Mouse (Mus musculus) limb, embryonic 13.5 days (tissue): Measurements from ENCODE around the gene Jag2. TPM values are rescaled to one million over a fixed set of nuclear protein-coding genes. Genes with fewer than 3 reads are reported as not detected.
A peak's percentile ranks its signal among the peaks of the same experiment; 100 is the strongest.

Experiments
- ATAC-seq: fragments of 200-750 bp; cut with Nextera tagmentation; 2 replicates; pipeline ENCODE4 v1.8.0; 2017; ENCODE audit warnings: low read depth, moderate number of reproducible peaks, moderate TSS enrichment; ENCODE audit not compliant: low FRiP score
- H3K27ac ChIP-seq: fragments of 300-500 bp; sonication (generic); 2 replicates; pipeline ENCODE4 v1.5.1; 2015; ENCODE audit warnings: inconsistent platforms, mild to moderate bottlenecking, moderate library complexity
- H3K27me3 ChIP-seq: fragments of 300-500 bp; sonication (generic); 2 replicates; pipeline ENCODE4 v1.6.1; 2015; ENCODE audit warnings: mild to moderate bottlenecking, inconsistent platforms
- H3K36me3 ChIP-seq: fragments of 300-500 bp; sonication (generic); 2 replicates; pipeline ENCODE4 v1.6.1; 2015; ENCODE audit warnings: inconsistent platforms, mild to moderate bottlenecking, moderate library complexity
- H3K4me1 ChIP-seq: fragments of 300-500 bp; sonication (generic); 2 replicates; pipeline ENCODE4 v1.6.1; 2015; ENCODE audit warnings: inconsistent platforms
- H3K4me2 ChIP-seq: fragments of 300-500 bp; sonication (generic); replicated peaks from 2 replicates; pipeline ENCODE4 v1.6.1; 2015; ENCODE audit warnings: inconsistent platforms, mild to moderate bottlenecking, moderate library complexity
- H3K4me3 ChIP-seq: fragments of 300-500 bp; sonication (generic); 2 replicates; pipeline ENCODE4 v1.5.1; 2015; ENCODE audit warnings: moderate library complexity, mild to moderate bottlenecking, inconsistent platforms
- H3K9ac ChIP-seq: fragments of 300-500 bp; sonication (generic); 2 replicates; pipeline ENCODE4 v1.6.1; 2015; ENCODE audit warnings: mild to moderate bottlenecking, inconsistent platforms
- H3K9me3 ChIP-seq: fragments of 300-500 bp; sonication (generic); 2 replicates; pipeline ENCODE4 v1.6.1; 2016; ENCODE audit warnings: inconsistent platforms
- WGBS: fragments of 180-500 bp; shearing (Covaris S2); methylation state at CpG from one replicate; pipeline ENCODE4 v1.1.7; 2015; 5-methylcytosine and 5-hydroxymethylcytosine counted together
- polyA plus RNA-seq: library from polyadenylated mRNA; unstranded; fragments of >200 nt; fragmentation: Nextera tagmentation; extraction: Ambion mirVana; gene quantifications from 2 replicates; pipeline ENCODE4 v1.2.1, GENCODE M21; 2015

The Jag2 gene
- polyA plus RNA-seq, 1 experiment from 2014 or later = 5.9 TPM

GRCm38 (mm10) chr12:112952926-112953565 lies 23.5 kb upstream of the Jag2 start:
- Histone ChIP-seq H3K4me1 (peaks cover 29% of the 10 kb centered on the region), H3K4me3 (no peak overlapping the region), H3K27ac (no peak overlapping the region), H3K36me3 (peaks cover 9% of the 10 kb centered on the region; the same call in 1 of the 2 replicates), H3K9me3 (no peaks in the 10 kb centered on the region), H3K9ac (0 out of 2 replicates have a peak overlapping the region, but pooled peaks have one; percentile 25), H3K27me3 (no peaks in the 10 kb centered on the region), H3K4me2 (no peak overlapping the region)
- no peak for ATAC-seq
- WGBS = 78% methylated on average over 3 of the region's 3 CpGs

DNA sequence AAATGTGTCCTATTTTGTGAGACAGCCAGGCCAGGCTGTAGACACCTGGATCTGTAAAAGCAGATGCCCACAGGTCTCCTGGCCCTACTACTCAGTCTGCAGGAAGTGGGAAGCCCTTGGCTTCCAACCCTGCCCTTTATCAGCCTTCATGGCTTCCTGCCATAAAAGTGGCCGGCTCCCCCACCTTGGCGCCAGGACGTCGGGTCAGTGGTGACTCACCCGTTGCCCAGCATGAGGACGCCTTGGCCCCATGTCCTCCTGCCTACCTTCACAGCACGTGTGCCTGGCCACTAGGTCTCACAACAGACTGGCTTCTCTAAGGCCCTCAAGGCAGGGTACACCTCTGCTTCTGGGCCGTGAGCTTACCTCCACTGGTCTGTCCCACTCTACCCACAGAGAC lies 22.9 kb upstream of the Jag2 start:
- no peak for ATAC-seq
- H3K27me3 ChIP-seq = no peaks in the 10 kb centered on the region
- H3K4me2 ChIP-seq = no peak overlapping the region
- H3K4me3 ChIP-seq = no peak overlapping the region
- H3K9me3 ChIP-seq = no peaks in the 10 kb centered on the region
- 51% methylated on average over 8 of the region's 8 CpGs for WGBS
- H3K9ac ChIP-seq = 0 out of 2 replicates have a peak overlapping the region, but pooled peaks have one; percentile 25
- peaks cover 4% of the 10 kb centered on the region; the same call in 1 of the 2 replicates for H3K36me3 ChIP-seq
- H3K27ac ChIP-seq = no peak overlapping the region
- peaks cover 29% of the 10 kb centered on the region for H3K4me1 ChIP-seq

DNA sequence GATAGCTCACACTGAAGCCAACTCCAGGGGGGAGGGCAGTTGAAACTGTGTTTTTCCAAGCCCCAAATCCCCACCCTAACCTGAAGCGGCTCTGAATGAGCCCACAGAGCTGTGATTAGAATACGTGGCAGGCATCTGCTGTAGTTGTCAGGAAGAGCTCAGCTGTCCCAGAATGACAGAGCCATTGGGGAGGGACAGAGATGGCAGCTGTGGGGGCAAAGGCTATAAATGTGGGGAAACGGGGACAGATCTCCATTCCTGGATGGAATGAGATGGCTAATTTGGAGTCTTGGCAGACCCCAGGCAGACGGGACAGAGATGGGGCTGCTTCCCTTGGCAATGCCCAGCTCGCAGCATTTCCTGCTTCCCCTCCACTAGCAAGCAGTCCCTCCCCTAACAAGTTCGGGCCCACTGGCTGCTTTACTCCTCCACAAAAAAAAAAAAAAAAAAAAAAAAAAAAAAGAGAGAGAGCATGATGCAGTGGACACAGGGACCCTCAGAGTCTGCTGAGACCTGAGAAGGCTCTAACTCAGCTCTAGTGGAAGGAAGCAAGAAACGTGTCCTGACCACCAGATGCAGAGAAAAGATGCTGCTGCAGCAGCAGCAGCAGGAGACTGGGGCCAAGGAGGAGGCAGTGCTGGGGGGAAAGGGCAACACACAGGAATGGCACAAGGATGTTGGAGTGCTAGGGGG lies 21.7 kb upstream of the Jag2 start:
- no peak overlapping the region for H3K27ac ChIP-seq
- WGBS = 21% methylated on average over 7 of the region's 7 CpGs
- peak overlapping the region; percentile 95 for H3K4me2 ChIP-seq
- H3K4me3 ChIP-seq = 0 out of 2 replicates have a peak overlapping the region, but pooled peaks have one; percentile 62
- no peaks in the 10 kb centered on the region for H3K27me3 ChIP-seq
- no peaks in the 10 kb centered on the region for H3K9me3 ChIP-seq
- H3K36me3 ChIP-seq = peaks cover 4% of the 10 kb centered on the region; the same call in 1 of the 2 replicates
- peaks cover 29% of the 10 kb centered on the region for H3K4me1 ChIP-seq
- H3K9ac ChIP-seq = peak overlapping the region; percentile 21; the same call in 1 of the 2 replicates
- ATAC-seq = no peak

DNA sequence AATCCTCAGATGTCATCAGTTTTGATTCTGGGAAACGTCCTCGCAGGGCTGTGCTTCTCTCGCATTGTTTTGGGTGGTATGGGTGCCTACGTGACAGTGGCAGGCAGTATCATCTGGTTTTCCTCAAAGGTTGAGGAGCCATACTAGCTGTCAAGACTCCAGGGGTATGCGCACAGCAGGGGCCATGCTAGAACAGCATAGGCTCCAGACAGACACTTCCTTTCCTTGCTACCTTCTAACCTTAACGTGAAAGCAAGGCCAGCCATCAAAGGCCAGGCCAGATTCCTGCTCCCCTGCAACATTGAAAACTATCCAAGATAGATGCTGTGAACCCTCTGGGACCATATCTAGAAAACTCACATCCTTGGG lies 21.2 kb upstream of the Jag2 start:
- no peaks in the 10 kb centered on the region for H3K27me3 ChIP-seq
- no peak overlapping the region for H3K27ac ChIP-seq
- peak overlapping the region; percentile 21; the same call in 1 of the 2 replicates for H3K9ac ChIP-seq
- peak; percentile 7; the same call in 1 of the 2 replicates for ATAC-seq
- peaks cover 4% of the 10 kb centered on the region; the same call in 1 of the 2 replicates for H3K36me3 ChIP-seq
- H3K4me2 ChIP-seq = peak overlapping the region; percentile 95
- H3K4me3 ChIP-seq = peak overlapping the region; percentile 62
- 3% methylated on average over 6 of the region's 6 CpGs for WGBS
- no peaks in the 10 kb centered on the region for H3K9me3 ChIP-seq
- H3K4me1 ChIP-seq = peaks cover 29% of the 10 kb centered on the region

GRCm38 (mm10) chr12:112950040-112950760 lies 20.6 kb upstream of the Jag2 start:
- under 1% methylated on average over 53 of the region's 58 CpGs for WGBS
- H3K36me3 ChIP-seq = peaks cover 3% of the 10 kb centered on the region; the same call in 1 of the 2 replicates
- peak overlapping the region; percentile 44; the same call in 1 of the 2 replicates for H3K27ac ChIP-seq
- H3K4me1 ChIP-seq = peaks cover 29% of the 10 kb centered on the region
- no peaks in the 10 kb centered on the region for H3K27me3 ChIP-seq
- H3K4me3 ChIP-seq = peak overlapping the region; percentile 62
- H3K4me2 ChIP-seq = peak overlapping the region; percentile 95
- peak overlapping the region; percentile 79 for H3K9ac ChIP-seq
- no peaks in the 10 kb centered on the region for H3K9me3 ChIP-seq
- ATAC-seq = peak; percentile 84

DNA sequence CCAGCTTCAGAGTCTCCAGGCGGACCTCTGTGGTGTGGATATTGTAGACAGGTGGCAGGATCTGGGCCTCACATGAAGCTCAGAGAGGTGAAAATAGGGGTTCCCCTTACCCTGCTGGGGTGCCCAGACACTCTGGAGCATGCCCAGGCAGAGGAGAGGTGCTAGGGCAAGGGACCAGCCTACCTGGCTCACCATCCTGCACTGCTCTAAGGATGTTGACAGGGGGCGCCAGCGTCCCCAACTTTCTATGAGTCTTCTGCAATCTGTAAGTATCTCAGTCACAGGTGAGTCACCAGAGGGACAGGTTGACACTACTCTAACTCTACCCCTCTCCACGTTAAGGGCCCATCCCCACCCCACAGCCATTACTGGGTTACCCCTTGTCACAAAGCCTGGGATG lies 17.7 kb upstream of the Jag2 start:
- Histone ChIP-seq H3K36me3 (no peaks in the 10 kb centered on the region), H3K4me1 (peaks cover 28% of the 10 kb centered on the region), H3K9ac (no peak overlapping the region), H3K4me2 (no peak overlapping the region), H3K9me3 (no peaks in the 10 kb centered on the region), H3K27me3 (no peaks in the 10 kb centered on the region), H3K27ac (0 out of 2 replicates have a peak overlapping the region, but pooled peaks have one; percentile 15), H3K4me3 (no peak overlapping the region)
- 28% methylated on average over 4 of the region's 4 CpGs for WGBS
- ATAC-seq = no peak

DNA sequence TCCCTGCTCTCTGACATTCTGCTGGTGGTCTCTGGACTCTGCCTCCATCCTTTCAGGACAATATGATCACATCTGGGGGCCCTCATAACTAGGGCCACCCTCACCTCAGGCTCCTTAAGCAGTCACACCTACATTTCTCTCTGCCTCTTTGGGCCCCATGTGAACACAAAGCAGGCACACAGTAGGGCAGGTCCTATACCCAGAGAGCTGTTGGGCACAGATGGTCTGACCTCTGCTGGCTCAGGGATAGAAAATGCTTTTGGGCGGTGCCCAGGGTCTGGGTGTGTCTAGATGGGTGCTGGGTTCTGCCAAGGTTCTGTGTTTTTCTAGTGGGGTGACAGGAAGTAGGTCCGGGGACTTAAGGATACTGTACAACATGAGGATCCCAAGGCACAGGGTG lies 14.1 kb upstream of the Jag2 start:
- Histone ChIP-seq H3K9me3 (no peaks in the 10 kb centered on the region), H3K36me3 (no peaks in the 10 kb centered on the region), H3K27ac (no peak overlapping the region), H3K4me2 (no peak overlapping the region), H3K4me3 (no peak overlapping the region), H3K9ac (no peak overlapping the region), H3K27me3 (no peaks in the 10 kb centered on the region), H3K4me1 (peaks cover 28% of the 10 kb centered on the region)
- no peak for ATAC-seq
- 74% methylated on average over 2 of the region's 2 CpGs for WGBS

DNA sequence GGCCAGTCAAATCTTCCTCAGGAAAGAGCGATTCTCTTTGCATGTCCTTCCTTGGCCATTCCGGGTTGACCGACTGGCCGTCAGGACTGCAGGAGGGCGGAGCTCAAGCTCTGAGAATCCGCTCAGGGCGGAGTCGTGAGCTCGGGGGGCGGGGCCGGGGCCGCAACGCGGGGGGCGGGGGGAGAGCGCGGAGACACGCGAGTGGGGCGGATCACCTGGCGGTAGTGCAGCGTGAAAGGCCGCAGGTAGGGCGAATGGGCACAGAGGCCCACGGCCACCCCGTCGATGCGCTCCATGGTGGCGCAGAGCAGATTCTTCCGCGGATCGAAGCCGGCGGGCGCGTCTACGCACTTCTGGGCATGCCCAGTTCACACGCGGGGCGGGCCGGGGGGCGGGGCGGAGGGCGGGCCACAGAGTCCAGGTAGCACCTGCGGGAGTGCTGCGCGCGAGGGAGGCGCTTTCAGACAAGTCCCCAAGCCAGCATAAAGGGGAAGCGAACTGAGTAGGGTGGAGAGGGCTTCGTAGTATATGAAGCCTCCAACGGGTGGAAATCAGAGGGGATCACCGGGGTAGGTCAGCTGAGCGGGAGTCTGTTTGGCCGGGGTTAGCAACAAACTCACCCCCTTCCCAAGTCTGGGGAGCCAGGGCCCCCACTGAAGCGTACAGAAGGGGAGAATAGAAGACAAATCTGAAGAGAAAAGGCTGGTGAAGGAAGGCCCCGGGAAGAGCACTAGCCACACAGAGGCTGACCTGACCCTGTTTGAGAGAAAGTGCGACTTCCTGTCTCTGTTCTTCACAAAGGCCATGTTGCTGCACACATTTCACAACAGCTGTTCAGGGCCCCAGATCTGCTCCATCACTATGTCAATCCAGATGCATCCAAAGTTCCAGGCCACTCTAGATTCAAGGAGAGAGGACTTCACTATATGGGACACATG lies 12.5 kb upstream of the Jag2 start, which contains the start of gene Nudt14:
Gene Nudt14, minus strand, starts transcription at position 349 of the 938 bp plus-strand sequence.
- 2% methylated on average over 45 of the region's 58 CpGs for WGBS
- H3K4me3 ChIP-seq = peak within 1 kb of the TSS; percentile 70
- H3K4me2 ChIP-seq = peak within 1 kb of the TSS; percentile 75
- peak; percentile 76 for ATAC-seq
- H3K9me3 ChIP-seq = no peaks in the 10 kb centered on the region
- H3K27ac ChIP-seq = 0 out of 2 replicates have a peak within 1 kb of the TSS, but pooled peaks have one; percentile 15
- no peaks in the 10 kb centered on the region for H3K36me3 ChIP-seq
- H3K9ac ChIP-seq = peak within 1 kb of the TSS; percentile 83
- no peaks in the 10 kb centered on the region for H3K27me3 ChIP-seq
- peaks cover 40% of the 10 kb centered on the region for H3K4me1 ChIP-seq

DNA sequence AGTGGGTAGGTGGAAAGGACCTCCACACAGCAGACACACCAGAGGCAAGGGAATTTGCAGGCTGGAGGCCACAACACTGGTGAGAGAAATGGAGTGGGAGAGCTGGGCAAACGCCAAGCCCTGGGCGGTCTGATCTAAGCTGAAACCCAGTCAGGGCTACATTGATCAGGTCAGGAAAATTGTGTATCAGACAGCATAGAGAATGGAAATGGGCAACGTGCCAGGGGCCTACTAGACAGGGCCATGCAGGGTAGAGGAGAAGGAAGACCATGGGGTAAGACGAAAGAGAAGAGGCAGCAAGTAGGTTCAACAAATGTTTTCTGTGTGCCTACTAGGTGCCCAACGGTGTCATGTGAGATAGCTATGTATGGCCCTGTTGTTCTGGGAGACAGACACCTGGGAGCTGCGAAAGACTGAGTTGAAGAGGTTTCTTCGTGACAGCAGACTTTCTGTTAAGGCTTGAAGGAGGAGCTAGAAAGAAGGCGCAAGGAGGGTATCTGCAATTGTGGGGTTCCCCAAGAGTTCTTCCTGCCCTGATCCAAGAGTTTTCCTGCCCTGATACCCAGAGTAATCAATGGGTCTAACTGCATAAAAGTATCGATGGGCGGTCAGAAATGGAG lies 11.7 kb upstream of the Jag2 start:
- Histone ChIP-seq H3K9me3 (no peaks in the 10 kb centered on the region), H3K4me2 (peak overlapping the region; percentile 75), H3K4me1 (peaks cover 40% of the 10 kb centered on the region), H3K9ac (peak overlapping the region; percentile 83), H3K36me3 (no peaks in the 10 kb centered on the region), H3K27ac (no peak overlapping the region), H3K27me3 (no peaks in the 10 kb centered on the region), H3K4me3 (peak overlapping the region; percentile 70)
- WGBS = 42% methylated on average over 10 of the region's 10 CpGs
- peak; percentile 1; the same call in 1 of the 2 replicates for ATAC-seq

GRCm38 (mm10) chr12:112940710-112941109 lies 11.1 kb upstream of the Jag2 start:
- peak overlapping the region; percentile 75 for H3K4me2 ChIP-seq
- H3K4me1 ChIP-seq = peaks cover 40% of the 10 kb centered on the region
- H3K27ac ChIP-seq = no peak overlapping the region
- H3K4me3 ChIP-seq = no peak overlapping the region
- H3K9ac ChIP-seq = no peak overlapping the region; the same call in 1 of the 2 replicates
- H3K27me3 ChIP-seq = no peaks in the 10 kb centered on the region
- WGBS = 71% methylated on average over 9 of the region's 9 CpGs
- H3K9me3 ChIP-seq = no peaks in the 10 kb centered on the region
- no peaks in the 10 kb centered on the region for H3K36me3 ChIP-seq
- no peak for ATAC-seq

DNA sequence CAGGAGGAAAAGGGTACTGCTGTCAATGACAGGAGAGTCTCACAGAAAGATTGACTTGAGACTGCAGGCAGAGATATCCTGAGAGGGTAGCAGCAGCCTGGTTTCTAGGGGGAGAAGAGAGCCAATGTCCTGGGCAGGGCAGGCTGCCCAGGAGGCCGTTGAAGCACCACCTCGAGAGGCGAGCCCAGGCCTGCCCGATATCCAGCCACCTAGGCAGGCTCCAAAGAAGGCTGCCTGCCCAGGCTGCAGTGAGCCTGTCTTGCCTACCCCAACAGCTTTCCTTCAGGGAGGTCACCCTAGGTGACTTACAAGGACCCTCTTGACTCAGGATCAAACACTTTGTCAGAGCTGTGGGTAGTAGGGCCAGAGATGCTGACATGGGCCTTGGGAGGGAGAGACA lies 10.7 kb upstream of the Jag2 start:
- H3K36me3 ChIP-seq = no peaks in the 10 kb centered on the region
- peaks cover 40% of the 10 kb centered on the region for H3K4me1 ChIP-seq
- ATAC-seq = no peak
- no peaks in the 10 kb centered on the region for H3K9me3 ChIP-seq
- H3K9ac ChIP-seq = no peak overlapping the region; the same call in 1 of the 2 replicates
- H3K4me2 ChIP-seq = no peak overlapping the region
- no peak overlapping the region for H3K4me3 ChIP-seq
- 91% methylated on average over 4 of the region's 4 CpGs for WGBS
- H3K27ac ChIP-seq = no peak overlapping the region
- no peaks in the 10 kb centered on the region for H3K27me3 ChIP-seq
